Mouse (Mus musculus): ENCODE results near the gene Ms4a8a.

DNA sequence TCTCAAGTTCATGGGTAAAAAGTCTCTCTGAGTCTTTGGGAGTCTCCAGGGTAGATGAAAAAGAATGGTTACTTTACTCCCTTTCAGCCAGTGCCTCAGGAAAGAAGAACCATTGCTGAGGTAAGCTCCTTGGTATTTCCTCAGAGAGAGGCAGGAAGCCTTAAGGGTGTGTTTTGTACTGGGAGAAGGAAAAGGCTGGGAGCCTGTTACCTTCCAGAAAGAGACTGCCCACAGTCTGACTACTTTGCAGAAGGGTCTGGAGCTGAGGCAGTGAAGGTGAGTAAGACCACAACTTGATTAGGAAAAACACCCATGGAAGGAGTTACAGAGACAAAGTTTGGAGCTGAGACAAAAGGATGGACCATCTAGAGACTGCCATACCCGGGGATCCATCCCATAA is 32.4 kb downstream of the Ms4a8a start:
- TF ChIP-seq POLR2A (IDR thresholded peaks at IDR 0.05; ENCODE audit: control insufficient read depth, low read depth, low read length) (no peak), CTCF (IDR thresholded peaks at IDR 0.05; ENCODE audit: control insufficient read depth, insufficient read depth, insufficient replicate concordance, low read depth, low read length) (no peak)
